In the genomic region with DNA sequence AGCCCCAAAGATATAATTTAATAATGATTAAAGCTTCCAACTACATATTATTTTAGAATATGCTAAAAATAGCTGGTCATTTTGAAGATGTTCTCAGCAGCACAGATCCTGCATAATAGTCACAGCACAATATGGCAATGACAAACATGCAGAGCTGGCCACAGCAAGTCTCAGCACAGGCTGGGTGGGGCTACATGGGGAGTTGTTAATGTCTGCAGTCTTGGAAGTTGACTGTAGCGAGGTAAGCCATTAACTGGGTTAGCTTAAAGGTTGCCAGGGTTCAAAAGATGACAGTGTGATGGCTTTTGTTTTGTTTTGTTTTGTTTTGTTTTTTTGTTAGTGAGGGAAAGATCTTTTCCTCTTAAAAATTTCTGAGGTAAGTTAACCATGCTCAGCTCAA, we compare ENCODE assay signal across 11 mouse cellular contexts.
"Had no signal": no experiment of that assay in that cellular context is flagged by ENCODE, and none has a peak within 500 bp of the region (broad histone marks: within the 10 kb centered on the region; RNA-seq: fewer than 3 reads in every experiment).

No protein-coding gene starts in this region.

- ATAC-seq: intestine, embryonic 16.5 days; liver, embryonic 12.5 days had no signal

- H3K27ac ChIP-seq: limb, embryonic 15.5 days; liver, embryonic 12.5 days; neural tube, embryonic 12.5 days had no signal

- H3K4me3 ChIP-seq: limb, embryonic 15.5 days; liver, embryonic 12.5 days; neural tube, embryonic 12.5 days had no signal

- DNase-seq: layer of hippocampus, adult 9-11 months; layer of hippocampus, postnatal 36 days; lung, embryonic 14.5 days; lung, postnatal 14 days; midbrain, embryonic 14.5 days; right cerebral cortex, postnatal 14 days; thymus, postnatal 36 days had no signal

- H3K9ac ChIP-seq: limb, embryonic 15.5 days; liver, embryonic 12.5 days; lung, embryonic 14.5 days; neural tube, embryonic 12.5 days had no signal

- H3K4me2 ChIP-seq: limb, embryonic 15.5 days; liver, embryonic 12.5 days; lung, embryonic 14.5 days; neural tube, embryonic 12.5 days had no signal

- H3K27me3 ChIP-seq: limb, embryonic 15.5 days; liver, embryonic 12.5 days; neural tube, embryonic 12.5 days had no signal

- H3K9me3 ChIP-seq: limb, embryonic 15.5 days; liver, embryonic 12.5 days; neural tube, embryonic 12.5 days had no signal
